Mouse (Mus musculus) intestine, embryonic 14.5 days (tissue): ENCODE measurements around the gene Zbtb4. TPM values are rescaled to one million over a fixed set of nuclear protein-coding genes. Genes with fewer than 3 reads are reported as not detected.

Experiments used
- ATAC-seq: fragments of 200-750 bp; cut with Nextera tagmentation; replicated peaks from 2 replicates; pipeline ENCODE4 v1.8.0; 2017; ENCODE audit warnings: low read depth, moderate number of reproducible peaks, moderate TSS enrichment, moderate library complexity; ENCODE audit not compliant: low FRiP score, low TSS enrichment
- DNase-seq: peaks from one replicate; pipeline ENCODE4 v3.0.0-alpha.2; 2018; ENCODE audit warnings: low spot score
- H3K27ac ChIP-seq: fragments of 300-500 bp; sonication (generic); 2 replicates; pipeline ENCODE4 v1.5.1; 2014; ENCODE audit warnings: low read depth, mild to moderate bottlenecking, control low read depth
- H3K27me3 ChIP-seq: fragments of 300-500 bp; sonication (generic); replicated peaks from 2 replicates; pipeline ENCODE4 v1.6.1; 2014; ENCODE audit warnings: low read length, control low read depth; ENCODE audit not compliant: control insufficient read depth, insufficient read depth
- H3K36me3 ChIP-seq: fragments of 300-500 bp; sonication (generic); 2 replicates; pipeline ENCODE4 v1.6.1; 2014; ENCODE audit warnings: low read length, control low read depth; ENCODE audit not compliant: control insufficient read depth, insufficient read depth
- H3K4me1 ChIP-seq: fragments of 300-500 bp; sonication (generic); replicated peaks from 2 replicates; pipeline ENCODE4 v1.6.1; 2014; ENCODE audit warnings: low read length, control low read depth, mixed read lengths; ENCODE audit not compliant: control insufficient read depth, insufficient read depth
- H3K4me2 ChIP-seq: fragments of 300-500 bp; sonication (generic); 2 replicates; pipeline ENCODE4 v1.6.1; 2014; ENCODE audit warnings: low read length
- H3K4me3 ChIP-seq: fragments of 300-500 bp; sonication (generic); 2 replicates; pipeline ENCODE4 v1.5.1; 2014; ENCODE audit warnings: low read depth, low read length, control low read depth, mixed read lengths
- H3K9ac ChIP-seq: fragments of 300-500 bp; sonication (generic); 2 replicates; pipeline ENCODE4 v1.6.1; 2014; ENCODE audit warnings: mild to moderate bottlenecking, low read length
- H3K9me3 ChIP-seq: fragments of 300-500 bp; sonication (generic); 2 replicates; pipeline ENCODE4 v1.6.1; 2016; ENCODE audit warnings: low read length, control low read depth; ENCODE audit not compliant: control insufficient read depth
- WGBS: fragments of 180-500 bp; shearing (Covaris S2); extraction: QIAGEN DNeasy Blood & Tissue Kit; methylation state at CpG from one replicate; pipeline ENCODE4 v1.1.7; 2014; 5-methylcytosine and 5-hydroxymethylcytosine counted together
- polyA plus RNA-seq: library from polyadenylated mRNA; unstranded; fragments of >200 nt; fragmentation: Nextera tagmentation; extraction: Ambion mirVana; gene quantifications from 2 replicates; pipeline ENCODE4 v1.2.1, GENCODE M21; 2014

Zbtb4 gene
- polyA plus RNA-seq, 1 experiment from 2014 or later = 2.8 TPM

DNA sequence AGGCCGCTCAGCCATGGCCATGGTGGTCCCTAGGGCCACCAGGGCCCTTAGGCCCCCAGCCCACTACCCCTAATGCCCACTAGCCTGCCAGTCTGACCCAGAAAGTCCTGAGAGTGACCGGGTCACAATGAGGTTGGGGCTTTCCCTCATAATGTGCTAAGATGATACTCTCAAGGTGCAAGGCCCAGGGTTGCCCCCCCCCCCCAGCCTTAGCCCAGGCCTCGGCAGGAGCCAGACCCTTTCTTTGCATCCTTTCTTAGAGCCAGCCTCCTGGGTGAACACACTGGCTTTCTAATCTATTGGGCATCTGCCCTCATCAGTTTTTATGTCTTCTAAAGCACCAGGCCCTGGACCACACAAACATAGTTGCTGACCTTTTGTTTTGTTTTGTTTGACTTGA lies 56.4 kb downstream of the Zbtb4 start, which contains the start of gene Spem1:
Gene Spem1, minus strand, starts transcription at position 101 of the 400 bp plus-strand sequence.
- DNase-seq (no peak), ATAC-seq (no peak)
- 80% methylated on average over 3 of the region's 3 CpGs for WGBS
- Histone ChIP-seq H3K9ac (no peak within 1 kb of the TSS), H3K4me2 (no peak within 1 kb of the TSS), H3K4me3 (no peak within 1 kb of the TSS), H3K4me1 (no peaks in the 10 kb centered on the region), H3K27ac (no peak within 1 kb of the TSS), H3K27me3 (no peaks in the 10 kb centered on the region), H3K9me3 (no peaks in the 10 kb centered on the region), H3K36me3 (peaks cover 32% of the 10 kb centered on the region)

DNA sequence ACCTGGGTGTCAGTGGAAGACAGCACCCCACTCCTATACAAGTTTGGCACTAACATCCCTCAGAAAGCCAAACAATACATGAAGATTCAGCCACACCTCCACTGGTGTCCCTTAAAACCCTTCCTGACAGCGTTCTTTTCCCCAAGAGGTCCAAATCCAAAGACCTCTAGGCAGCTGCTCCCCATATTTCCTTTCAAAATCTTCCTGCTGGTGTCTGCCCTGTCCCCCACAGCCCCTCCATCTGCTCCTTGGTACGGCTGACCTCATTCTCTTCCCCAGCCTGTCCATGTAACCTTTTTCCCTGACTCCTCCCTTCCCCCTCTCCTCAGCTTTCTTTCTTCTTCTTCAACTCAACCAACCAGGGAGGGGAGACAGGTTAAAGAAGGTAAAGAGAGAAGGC lies 57.7 kb downstream of the Zbtb4 start:
- no peak overlapping the region for H3K9ac ChIP-seq
- WGBS = 87% methylated on average over 2 of the region's 2 CpGs
- no peak for DNase-seq
- H3K4me2 ChIP-seq = no peak overlapping the region
- no peaks in the 10 kb centered on the region for H3K4me1 ChIP-seq
- H3K4me3 ChIP-seq = no peak overlapping the region
- H3K36me3 ChIP-seq = peaks cover 45% of the 10 kb centered on the region
- H3K27me3 ChIP-seq = no peaks in the 10 kb centered on the region
- no peak overlapping the region for H3K27ac ChIP-seq
- ATAC-seq = no peak
- H3K9me3 ChIP-seq = no peaks in the 10 kb centered on the region

DNA sequence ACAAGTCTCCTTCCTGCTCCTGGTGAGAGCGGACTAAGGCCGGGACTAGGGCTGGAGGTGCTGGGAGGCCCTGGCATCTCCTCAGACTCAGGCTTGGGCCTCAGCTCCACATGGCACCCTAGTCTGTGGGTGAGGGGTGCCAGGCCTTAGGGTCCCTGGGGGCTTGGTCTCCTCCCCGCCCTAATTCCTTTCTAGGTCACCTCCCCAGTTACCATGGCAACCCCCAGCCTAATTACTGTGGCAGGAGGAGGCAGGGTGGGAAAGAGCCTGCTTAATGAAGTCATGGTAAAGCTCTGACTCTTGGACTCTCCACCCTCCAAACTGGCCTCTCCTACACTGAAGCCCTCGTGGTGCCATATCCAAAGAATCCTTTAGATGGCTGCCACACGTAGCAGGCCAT lies 63.1 kb downstream of the Zbtb4 start:
- 0 out of 2 replicates have a peak, but pooled peaks cover 4% of the 10 kb centered on the region for H3K4me1 ChIP-seq
- no peak overlapping the region for H3K4me2 ChIP-seq
- H3K4me3 ChIP-seq = no peak overlapping the region
- no peak overlapping the region for H3K9ac ChIP-seq
- H3K9me3 ChIP-seq = no peaks in the 10 kb centered on the region
- ATAC-seq = no peak; the same call in 1 of the 2 replicates
- WGBS = 65% methylated on average over 5 of the region's 5 CpGs
- H3K36me3 ChIP-seq = peaks cover 67% of the 10 kb centered on the region
- H3K27me3 ChIP-seq = no peaks in the 10 kb centered on the region
- no peak overlapping the region for H3K27ac ChIP-seq
- DNase-seq = no peak

DNA sequence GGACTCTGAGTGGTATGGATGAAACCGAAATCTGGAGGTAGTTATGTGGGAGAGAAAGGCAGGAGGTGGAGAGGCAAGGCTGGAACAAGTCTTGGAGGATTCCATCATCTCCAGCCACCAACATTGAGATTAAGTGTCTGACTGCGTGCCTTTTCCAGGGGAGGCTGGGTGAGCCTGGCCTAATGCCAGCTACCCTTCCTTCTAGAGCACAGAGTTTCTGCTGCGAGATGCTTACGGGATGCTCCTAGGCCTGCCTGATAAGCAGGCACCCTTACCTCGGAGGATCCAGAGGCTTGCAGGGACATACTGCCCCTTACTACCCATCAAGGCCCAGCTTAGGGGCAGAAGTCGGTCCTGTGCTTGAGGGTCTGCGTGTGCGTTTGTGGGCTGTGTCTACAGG lies 67.8 kb downstream of the Zbtb4 start:
- DNase-seq (no peak), ATAC-seq (no peak)
- H3K9ac ChIP-seq = peak overlapping the region; percentile 60; the same call in 1 of the 2 replicates
- H3K27ac ChIP-seq = 0 out of 2 replicates have a peak overlapping the region, but pooled peaks have one; percentile 11
- WGBS = 55% methylated on average over 8 of the region's 8 CpGs
- H3K36me3 ChIP-seq = peaks cover 22% of the 10 kb centered on the region
- no peaks in the 10 kb centered on the region for H3K27me3 ChIP-seq
- H3K4me1 ChIP-seq = peaks cover 25% of the 10 kb centered on the region
- H3K9me3 ChIP-seq = no peaks in the 10 kb centered on the region
- peak overlapping the region; percentile 79 for H3K4me3 ChIP-seq
- peak overlapping the region; percentile 77 for H3K4me2 ChIP-seq

Other genes with a start within 250 kb of the Zbtb4 start
- 0.98 and 1.9 TPM in 2 replicates for gene Dnah2, start 216.8 kb upstream of the Zbtb4 start, polyA plus RNA-seq
- 4.0 and 4.9 TPM in 2 replicates for gene Efnb3, start 205.7 kb upstream of the Zbtb4 start, polyA plus RNA-seq
- gene Wrap53, start 185.7 kb upstream of the Zbtb4 start, polyA plus RNA-seq = 26.8 and 31.8 TPM in 2 replicates
- gene Trp53, start 185.6 kb upstream of the Zbtb4 start, polyA plus RNA-seq = 176 and 192 TPM in 2 replicates
- 7.3 and 8.2 TPM in 2 replicates for gene Atp1b2, start 160.0 kb upstream of the Zbtb4 start, polyA plus RNA-seq
- gene Shbg, start 148.0 kb upstream of the Zbtb4 start, polyA plus RNA-seq = not detected in 2 replicates
- gene Sat2, start 143.9 kb upstream of the Zbtb4 start, polyA plus RNA-seq = 16.8 and 18.1 TPM in 2 replicates
- gene Fxr2, start 132.9 kb upstream of the Zbtb4 start, polyA plus RNA-seq = 22.6 and 23.0 TPM in 2 replicates
- 0.35 TPM in 1 of 2 replicates, not detected in the other for gene Sox15, start 110.6 kb upstream of the Zbtb4 start, polyA plus RNA-seq
- 32.1 and 39.3 TPM in 2 replicates for gene Mpdu1, start 103.3 kb upstream of the Zbtb4 start, polyA plus RNA-seq
- gene Cd68, start 99.8 kb upstream of the Zbtb4 start, polyA plus RNA-seq = 12.4 and 16.3 TPM in 2 replicates
- gene Eif4a1, start 93.5 kb upstream of the Zbtb4 start, polyA plus RNA-seq = 645 and 692 TPM in 2 replicates
- 79.1 and 90.8 TPM in 2 replicates for gene Senp3, start 83.8 kb upstream of the Zbtb4 start, polyA plus RNA-seq
- gene Tnfsf13, start 80.1 kb upstream of the Zbtb4 start, polyA plus RNA-seq = 0.48 TPM in 1 of 2 replicates, not detected in the other
- 8.0 and 9.4 TPM in 2 replicates for gene Tnfsf12, start 70.1 kb upstream of the Zbtb4 start, polyA plus RNA-seq
- 2.3 and 3.7 TPM in 2 replicates for gene Tnfsfm13, start 69.8 kb upstream of the Zbtb4 start, polyA plus RNA-seq
- 35.2 and 38.7 TPM in 2 replicates for gene Polr2a, start 7.3 kb upstream of the Zbtb4 start, polyA plus RNA-seq
- not detected in 2 replicates for gene Slc35g3, start 3.9 kb upstream of the Zbtb4 start, polyA plus RNA-seq
- gene Chrnb1, start 30.0 kb downstream of the Zbtb4 start, polyA plus RNA-seq = 3.5 and 4.4 TPM in 2 replicates
- gene Fgf11, start 35.9 kb downstream of the Zbtb4 start, polyA plus RNA-seq = 1.1 and 1.4 TPM in 2 replicates
- 16.1 and 22.9 TPM in 2 replicates for gene Tmem102, start 39.7 kb downstream of the Zbtb4 start, polyA plus RNA-seq
- gene Gm39566, start 49.4 kb downstream of the Zbtb4 start, polyA plus RNA-seq = not detected in 2 replicates
- gene Spem2, start 52.6 kb downstream of the Zbtb4 start, polyA plus RNA-seq = not detected in 2 replicates
- gene Spem1, start 56.3 kb downstream of the Zbtb4 start, polyA plus RNA-seq = 0.17 TPM in 1 of 2 replicates, not detected in the other
- 8.5 TPM in 2 replicates for gene Nlgn2, start 71.9 kb downstream of the Zbtb4 start, polyA plus RNA-seq
- 436 and 455 TPM in 2 replicates for gene Tmem256, start 72.6 kb downstream of the Zbtb4 start, polyA plus RNA-seq
- 92.1 and 94.4 TPM in 2 replicates for gene Plscr3, start 80.5 kb downstream of the Zbtb4 start, polyA plus RNA-seq
- 10.3 and 12.2 TPM in 2 replicates for gene Tnk1, start 92.8 kb downstream of the Zbtb4 start, polyA plus RNA-seq
- gene Tmem95, start 112.1 kb downstream of the Zbtb4 start, polyA plus RNA-seq = 0.38 TPM in 1 of 2 replicates, not detected in the other
- gene Kctd11, start 115.5 kb downstream of the Zbtb4 start, polyA plus RNA-seq = 3.5 and 4.4 TPM in 2 replicates
- 8.1 and 9.3 TPM in 2 replicates for gene Acap1, start 129.6 kb downstream of the Zbtb4 start, polyA plus RNA-seq
- 8.8 and 10.7 TPM in 2 replicates for gene 2810408A11Rik, start 135.1 kb downstream of the Zbtb4 start, polyA plus RNA-seq
- 13.3 and 14.5 TPM in 2 replicates for gene Neurl4, start 135.2 kb downstream of the Zbtb4 start, polyA plus RNA-seq
- gene Gps2, start 148.0 kb downstream of the Zbtb4 start, polyA plus RNA-seq = 71.2 and 72.3 TPM in 2 replicates
- 1,854 and 1,877 TPM in 2 replicates for gene Eif5a, start 156.0 kb downstream of the Zbtb4 start, polyA plus RNA-seq
- gene Ybx2, start 169.9 kb downstream of the Zbtb4 start, polyA plus RNA-seq = 4.6 and 4.8 TPM in 2 replicates
- 25.8 and 32.2 TPM in 2 replicates for gene Slc2a4, start 182.3 kb downstream of the Zbtb4 start, polyA plus RNA-seq
- 425 and 461 TPM in 2 replicates for gene Cldn7, start 198.9 kb downstream of the Zbtb4 start, polyA plus RNA-seq
- 28.6 and 29.3 TPM in 2 replicates for gene Ctdnep1, start 215.2 kb downstream of the Zbtb4 start, polyA plus RNA-seq
- gene Elp5, start 216.6 kb downstream of the Zbtb4 start, polyA plus RNA-seq = 104 and 119 TPM in 2 replicates
- gene Gabarap, start 225.2 kb downstream of the Zbtb4 start, polyA plus RNA-seq = 481 and 495 TPM in 2 replicates
- 37.6 and 43.9 TPM in 2 replicates for gene Phf23, start 229.9 kb downstream of the Zbtb4 start, polyA plus RNA-seq
- gene Dvl2, start 234.7 kb downstream of the Zbtb4 start, polyA plus RNA-seq = 32.0 and 32.6 TPM in 2 replicates
- 72.8 and 73.8 TPM in 2 replicates for gene Acadvl, start 249.5 kb downstream of the Zbtb4 start, polyA plus RNA-seq